Mouse (Mus musculus) activated CD4-positive, CD25-positive, alpha-beta regulatory T cell, adult 4 months (primary cell): ENCODE results near the gene Farp1. TPM values are rescaled to one million over a fixed set of nuclear protein-coding genes. Genes with fewer than 3 reads are reported as not detected.

Experiments
- ATAC-seq: one replicate; pipeline ENCODE4 v1.8.0; 2017
- polyA plus RNA-seq, 2 experiments: library from polyadenylated mRNA; unstranded; fragments of 100-300 nt; shearing (Covaris generic); gene quantifications; one replicate each; pipeline ENCODE4 v1.2.1; 2017

Gene Farp1
- polyA plus RNA-seq, 2 experiments from 2014 or later = 2.4 TPM

- ATAC-seq = no peak
These were observed 113.2 kb downstream of the Farp1 start for GRCm38 (mm10) chr14:121148088-121148785.

GRCm38 (mm10) chr14:121149984-121150383 lies 115.0 kb downstream of the Farp1 start:
- no peak for ATAC-seq

GRCm38 (mm10) chr14:121151837-121152236 lies 116.8 kb downstream of the Farp1 start:
- no peak for ATAC-seq

GRCm38 (mm10) chr14:121152771-121153170 lies 117.8 kb downstream of the Farp1 start:
- no peak for ATAC-seq

- no peak for ATAC-seq
These were observed 118.3 kb downstream of the Farp1 start for GRCm38 (mm10) chr14:121153260-121153659.

- no peak for ATAC-seq
These were observed 120.2 kb downstream of the Farp1 start for GRCm38 (mm10) chr14:121155173-121155572.

GRCm38 (mm10) chr14:121158616-121159015 lies 123.6 kb downstream of the Farp1 start:
- no peak for ATAC-seq

GRCm38 (mm10) chr14:121162822-121163221 lies 127.8 kb downstream of the Farp1 start:
- no peak for ATAC-seq

- peak; percentile 43 for ATAC-seq
These were observed 129.9 kb downstream of the Farp1 start for GRCm38 (mm10) chr14:121164866-121165265.

GRCm38 (mm10) chr14:121165408-121166037 lies 130.5 kb downstream of the Farp1 start:
- no peak for ATAC-seq

- ATAC-seq = no peak
These were observed 131.0 kb downstream of the Farp1 start for GRCm38 (mm10) chr14:121166038-121166436.

- ATAC-seq = no peak
These were observed 133.7 kb downstream of the Farp1 start for GRCm38 (mm10) chr14:121168716-121169115.

- no peak for ATAC-seq
These were observed 135.3 kb downstream of the Farp1 start for GRCm38 (mm10) chr14:121170321-121170720.

- ATAC-seq = no peak
These were observed 137.4 kb downstream of the Farp1 start for GRCm38 (mm10) chr14:121172065-121173036.

- ATAC-seq = peak; percentile 32
These were observed 140.4 kb downstream of the Farp1 start for GRCm38 (mm10) chr14:121175385-121175784.

- ATAC-seq = no peak
These were observed 140.9 kb downstream of the Farp1 start for GRCm38 (mm10) chr14:121175861-121176260.

GRCm38 (mm10) chr14:121177907-121178306 lies 142.9 kb downstream of the Farp1 start:
- no peak for ATAC-seq

- no peak for ATAC-seq
These were observed 145.6 kb downstream of the Farp1 start for GRCm38 (mm10) chr14:121180611-121181010.

- no peak for ATAC-seq
These were observed 146.8 kb downstream of the Farp1 start for GRCm38 (mm10) chr14:121181798-121182197.

GRCm38 (mm10) chr14:121182967-121183366 lies 148.0 kb downstream of the Farp1 start:
- ATAC-seq = no peak

GRCm38 (mm10) chr14:121183414-121184130 lies 148.6 kb downstream of the Farp1 start:
- ATAC-seq = no peak

- no peak for ATAC-seq
These were observed 149.4 kb downstream of the Farp1 start for GRCm38 (mm10) chr14:121184351-121184750.
